Mouse (Mus musculus) layer of hippocampus, postnatal 14 days (tissue): ENCODE data around the gene Akap11. TPM values are rescaled to one million over a fixed set of nuclear protein-coding genes. Genes with fewer than 3 reads are reported as not detected.

Source experiments
- DNase-seq, 2 experiments: peaks; one replicate each; pipeline ENCODE4 v3.0.0; 2021 to 2022; ENCODE audit warnings: low spot score in 2 of 2, mixed read lengths in 1 of 2
- total RNA-seq, 2 experiments: library from RNA; stranded (reverse); gene quantifications; 2 replicates each; pipeline ENCODE4 v1.2.3; 2021

Akap11 gene
- total RNA-seq, 2 experiments from 2014 or later, result 169 to 185 TPM

GRCm38 (mm10) chr14:78448807-78449406 lies 87.7 kb downstream of the Akap11 start:
- DNase-seq, result no peak

GRCm38 (mm10) chr14:78448017-78448416 lies 88.6 kb downstream of the Akap11 start:
- no peak for DNase-seq

GRCm38 (mm10) chr14:78447542-78447941 lies 89.1 kb downstream of the Akap11 start:
- no peak for DNase-seq

Other genes with a start within 250 kb of the Akap11 start
- under 1 TPM in 1 of 2 experiments, not detected in 1; 0.14 TPM for gene Tnfsf11, start 228.8 kb downstream of the Akap11 start, total RNA-seq
- gene Dgkh, start 196.0 kb upstream of the Akap11 start, total RNA-seq, result 10 to 100 TPM; 76.6 to 81.8 TPM